Comparison of ENCODE assay signal across 8 mouse cellular contexts in genomic region chr19:10502571-10502970, GRCm38 (mm10). TPM values are rescaled to one million over a fixed set of nuclear protein-coding genes. Genes with fewer than 3 reads are reported as not detected.
DNase-seq lines count a peak whose midpoint lies in the region; ATAC-seq lines count a peak whose summit lies in the region.

No protein-coding gene starts in this region.

- ATAC-seq in forebrain, embryonic 13.5 days = peak; percentile 73; the same call in 1 of the 2 replicates
- 0 out of 2 replicates have a peak, but pooled peaks have one; percentile 42 for ATAC-seq in limb, embryonic 12.5 days (ENCODE audit: insufficient number of reproducible peaks, insufficient read depth, low FRiP score, low TSS enrichment, low read depth)
- ATAC-seq in midbrain, embryonic 16.5 days = peak; percentile 83

- no peaks in the 10 kb centered on the region for H3K9me3 ChIP-seq in forebrain, embryonic 13.5 days (replicated peaks)
- H3K9me3 ChIP-seq in limb, embryonic 12.5 days = no peaks in the 10 kb centered on the region
- no peaks in the 10 kb centered on the region for H3K9me3 ChIP-seq in midbrain, embryonic 16.5 days (replicated peaks; ENCODE audit: control insufficient read depth, low read length, poor library complexity, severe bottlenecking)

- peak; percentile 32 to 58 for DNase-seq in adrenal gland, postnatal 36 days
- DNase-seq in adrenal gland, adult 2 months = no peak
- peak; percentile 23 for DNase-seq in urinary bladder, postnatal 25 days (ENCODE audit: low spot score)
- DNase-seq in urinary bladder, adult 2 months (ENCODE audit: low spot score) = no peak
- peak; percentile 58 for DNase-seq in thymus, postnatal 14 days

- no peaks in the 10 kb centered on the region for H3K4me1 ChIP-seq in forebrain, embryonic 13.5 days
- no peaks in the 10 kb centered on the region for H3K4me1 ChIP-seq in limb, embryonic 12.5 days (replicated peaks)
- H3K4me1 ChIP-seq in midbrain, embryonic 16.5 days (ENCODE audit: control insufficient read depth, insufficient read depth, low read length) = no peaks in the 10 kb centered on the region

- WGBS in forebrain, embryonic 13.5 days = under 1% methylated on average over 4 of the region's 4 CpGs
- 21% methylated on average over 4 of the region's 4 CpGs for WGBS in limb, embryonic 12.5 days
- 2% methylated on average over 4 of the region's 4 CpGs for WGBS in midbrain, embryonic 16.5 days

- H3K4me2 ChIP-seq in forebrain, embryonic 13.5 days = no peak overlapping the region
- H3K4me2 ChIP-seq in limb, embryonic 12.5 days = no peak overlapping the region
- no peak overlapping the region for H3K4me2 ChIP-seq in midbrain, embryonic 16.5 days (ENCODE audit: low read length)

- H3K9ac ChIP-seq in forebrain, embryonic 13.5 days = no peak overlapping the region
- no peak overlapping the region for H3K9ac ChIP-seq in limb, embryonic 12.5 days (replicated peaks)
- no peak overlapping the region for H3K9ac ChIP-seq in midbrain, embryonic 16.5 days (ENCODE audit: low read depth, low read length)

- no peaks in the 10 kb centered on the region for H3K27me3 ChIP-seq in forebrain, embryonic 13.5 days
- H3K27me3 ChIP-seq in limb, embryonic 12.5 days = no peaks in the 10 kb centered on the region
- no peaks in the 10 kb centered on the region for H3K27me3 ChIP-seq in midbrain, embryonic 16.5 days (ENCODE audit: control insufficient read depth, insufficient read depth, low read depth, low read length)

- H3K36me3 ChIP-seq in forebrain, embryonic 13.5 days (ENCODE audit: poor library complexity, severe bottlenecking) = peaks cover 61% of the 10 kb centered on the region
- peaks cover 77% of the 10 kb centered on the region for H3K36me3 ChIP-seq in limb, embryonic 12.5 days
- H3K36me3 ChIP-seq in midbrain, embryonic 16.5 days (ENCODE audit: control insufficient read depth, insufficient read depth, low read length) = peaks cover 4% of the 10 kb centered on the region

- no peak overlapping the region for H3K27ac ChIP-seq in forebrain, embryonic 13.5 days
- H3K27ac ChIP-seq in limb, embryonic 12.5 days = no peak overlapping the region
- no peak overlapping the region for H3K27ac ChIP-seq in midbrain, embryonic 16.5 days (ENCODE audit: low read length)

- H3K4me3 ChIP-seq in forebrain, embryonic 13.5 days = no peak overlapping the region
- H3K4me3 ChIP-seq in limb, embryonic 12.5 days (replicated peaks) = no peak overlapping the region
- no peak overlapping the region for H3K4me3 ChIP-seq in midbrain, embryonic 16.5 days (ENCODE audit: low read depth, low read length)

RNA-seq across cellular contexts. Expression of gene Ppp1r32, which starts 19.8 kb away (rescaled TPM):
- total RNA-seq in adrenal gland, postnatal 36 days (2021) = under 1 TPM; 0.63 to 0.93 TPM
- total RNA-seq in adrenal gland, adult 2 months (2021) = under 1 TPM; 0.49 to 0.76 TPM
- polyA plus RNA-seq in adrenal gland, adult 2 months (2012; rRNA removed) = 0.13 and 0.16 TPM in 2 replicates
- 0.26 and 0.44 TPM in 2 replicates for polyA plus RNA-seq in urinary bladder, adult 2 months (2012; rRNA removed)
- 1.5 and 1.9 TPM in 2 replicates for polyA plus RNA-seq in forebrain, embryonic 13.5 days (2015; fragmentation: Nextera tagmentation; extraction: Ambion mirVana)
- not detected in 2 replicates for polyA plus RNA-seq in limb, embryonic 12.5 days (2016; fragmentation: Nextera tagmentation; extraction: Ambion mirVana)
- polyA plus RNA-seq in midbrain, embryonic 16.5 days (2015; fragmentation: Nextera tagmentation; extraction: Ambion mirVana) = 3.6 and 5.9 TPM in 2 replicates

RNA-seq across cellular contexts. Expression of gene Cpsf7, which starts 22.5 kb away (rescaled TPM):
- total RNA-seq in adrenal gland, postnatal 36 days (2021) = 10 to 100 TPM; 42.0 to 55.1 TPM
- 10 to 100 TPM; 42.1 to 51.1 TPM for total RNA-seq in adrenal gland, adult 2 months (2021)
- 25.5 and 34.2 TPM in 2 replicates for polyA plus RNA-seq in adrenal gland, adult 2 months (2012; rRNA removed)
- 61.3 and 68.7 TPM in 2 replicates for polyA plus RNA-seq in urinary bladder, adult 2 months (2012; rRNA removed)
- 50.6 and 54.3 TPM in 2 replicates for polyA plus RNA-seq in forebrain, embryonic 13.5 days (2015; fragmentation: Nextera tagmentation; extraction: Ambion mirVana)
- polyA plus RNA-seq in limb, embryonic 12.5 days (2016; fragmentation: Nextera tagmentation; extraction: Ambion mirVana) = 49.1 and 54.9 TPM in 2 replicates
- polyA plus RNA-seq in midbrain, embryonic 16.5 days (2015; fragmentation: Nextera tagmentation; extraction: Ambion mirVana) = 55.9 and 56.0 TPM in 2 replicates

RNA-seq across cellular contexts. Expression of gene Sdhaf2, which starts 23.4 kb away (rescaled TPM):
- total RNA-seq in adrenal gland, postnatal 36 days (2021) = 10 to 100 TPM; 61.6 to 63.5 TPM
- total RNA-seq in adrenal gland, adult 2 months (2021) = 10 to 100 TPM; 68.0 to 76.1 TPM
- polyA plus RNA-seq in adrenal gland, adult 2 months (2012; rRNA removed) = 10.3 and 10.7 TPM in 2 replicates
- polyA plus RNA-seq in urinary bladder, adult 2 months (2012; rRNA removed) = 50.8 and 52.0 TPM in 2 replicates
- 60.6 and 61.2 TPM in 2 replicates for polyA plus RNA-seq in forebrain, embryonic 13.5 days (2015; fragmentation: Nextera tagmentation; extraction: Ambion mirVana)
- 59.3 and 60.7 TPM in 2 replicates for polyA plus RNA-seq in limb, embryonic 12.5 days (2016; fragmentation: Nextera tagmentation; extraction: Ambion mirVana)
- 60.2 and 62.7 TPM in 2 replicates for polyA plus RNA-seq in midbrain, embryonic 16.5 days (2015; fragmentation: Nextera tagmentation; extraction: Ambion mirVana)

RNA-seq across cellular contexts. Expression of gene Lrrc10b, which starts 45.3 kb away (rescaled TPM):
- 1 to 10 TPM; 3.5 to 6.2 TPM for total RNA-seq in adrenal gland, postnatal 36 days (2021)
- total RNA-seq in adrenal gland, adult 2 months (2021) = 1 to 10 TPM; 3.3 to 5.0 TPM
- 2.8 and 6.1 TPM in 2 replicates for polyA plus RNA-seq in adrenal gland, adult 2 months (2012; rRNA removed)
- polyA plus RNA-seq in urinary bladder, adult 2 months (2012; rRNA removed) = 2.9 and 3.3 TPM in 2 replicates
- polyA plus RNA-seq in forebrain, embryonic 13.5 days (2015; fragmentation: Nextera tagmentation; extraction: Ambion mirVana) = 0.25 and 0.40 TPM in 2 replicates
- 0.10 and 0.26 TPM in 2 replicates for polyA plus RNA-seq in limb, embryonic 12.5 days (2016; fragmentation: Nextera tagmentation; extraction: Ambion mirVana)
- polyA plus RNA-seq in midbrain, embryonic 16.5 days (2015; fragmentation: Nextera tagmentation; extraction: Ambion mirVana) = 1.9 and 2.0 TPM in 2 replicates

RNA-seq across cellular contexts. Expression of gene Tmem216, which starts 53.5 kb away (rescaled TPM):
- total RNA-seq in adrenal gland, postnatal 36 days (2021) = 10 to 100 TPM; 15.9 to 21.5 TPM
- 10 to 100 TPM; 16.0 to 23.1 TPM for total RNA-seq in adrenal gland, adult 2 months (2021)
- 14.5 and 16.2 TPM in 2 replicates for polyA plus RNA-seq in adrenal gland, adult 2 months (2012; rRNA removed)
- polyA plus RNA-seq in urinary bladder, adult 2 months (2012; rRNA removed) = 25.0 and 35.7 TPM in 2 replicates
- polyA plus RNA-seq in forebrain, embryonic 13.5 days (2015; fragmentation: Nextera tagmentation; extraction: Ambion mirVana) = 50.8 and 61.6 TPM in 2 replicates
- 63.1 and 69.0 TPM in 2 replicates for polyA plus RNA-seq in limb, embryonic 12.5 days (2016; fragmentation: Nextera tagmentation; extraction: Ambion mirVana)
- 52.0 and 52.3 TPM in 2 replicates for polyA plus RNA-seq in midbrain, embryonic 16.5 days (2015; fragmentation: Nextera tagmentation; extraction: Ambion mirVana)

Comparison
In these comparisons a context has a peak if more than half of its experiments do, and no peak if none do; other contexts are left out.
1. DNase-seq: peak in adrenal gland, postnatal 36 days (2 of 2), urinary bladder, postnatal 25 days (single experiment) and thymus, postnatal 14 days (single experiment); none in adrenal gland, adult 2 months (single experiment) and urinary bladder, adult 2 months (single experiment).
2. Peak in every context shown above with its lines, with median percentiles within 50 percentile points of each other: ATAC-seq.